Mouse (Mus musculus) splenic B cell, adult 2 months (primary cell): ENCODE data around the gene Mdfi.

Experiments used
- DNase-seq: peaks from one replicate; pipeline ENCODE4 v3.0.0-alpha.2; 2011; ENCODE audit warnings: low read depth, low spot score
- H3K27me3 ChIP-seq: 2 replicates; pipeline ENCODE4 v1.6.1; 2012; ENCODE audit warnings: mild to moderate bottlenecking, low read length, moderate library complexity, mixed read lengths; ENCODE audit not compliant: control insufficient read depth, poor library complexity, insufficient read depth, severe bottlenecking
- H3K36me3 ChIP-seq: 2 replicates; pipeline ENCODE4 v1.6.1; 2012; ENCODE audit warnings: mild to moderate bottlenecking, low read length, moderate library complexity, mixed read lengths; ENCODE audit not compliant: control insufficient read depth, poor library complexity, insufficient read depth, severe bottlenecking

Mdfi gene

DNA sequence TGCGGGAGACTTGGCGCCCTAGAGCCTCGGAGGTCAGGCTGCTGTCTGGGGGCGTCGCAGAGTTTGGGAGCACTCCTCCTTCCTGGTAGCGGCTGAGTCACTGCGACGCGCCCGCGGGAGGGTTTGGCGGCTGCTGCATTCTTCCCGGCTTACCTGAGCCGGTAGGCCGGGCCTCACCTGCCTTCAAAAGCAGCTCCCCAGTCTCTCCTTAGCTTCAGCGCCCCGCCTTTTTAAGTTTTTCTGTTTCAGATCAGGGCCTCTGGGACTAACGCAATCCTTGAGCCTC is at the start of gene Mdfi:
Gene Mdfi (minus strand): TSS at position 210 of the 286 bp plus-strand sequence.
- DNase-seq, result no peak
- Histone ChIP-seq H3K36me3 (no peaks in the 10 kb centered on the region), H3K27me3 (no peaks in the 10 kb centered on the region)

DNA sequence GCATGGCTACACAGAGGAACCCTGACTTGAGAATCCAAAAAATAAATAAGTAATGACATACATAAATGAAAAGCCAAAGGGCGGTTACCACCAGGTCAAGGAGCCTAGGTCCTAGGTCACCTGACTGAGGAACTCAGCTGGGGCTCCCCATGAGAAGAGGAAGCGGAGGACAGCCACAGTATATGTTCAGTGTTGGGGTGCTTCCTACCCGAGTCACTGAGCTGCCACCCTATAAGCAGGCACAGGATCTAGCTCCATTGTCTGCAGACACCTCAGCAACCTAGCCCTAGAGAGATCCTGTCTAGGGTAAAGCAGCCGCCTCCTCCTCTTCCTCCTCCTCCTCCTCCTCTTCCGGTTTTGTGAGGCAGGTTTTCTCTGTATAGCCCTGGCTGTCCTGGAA is 48.6 kb upstream of the Mdfi start:
- DNase-seq, result peak; percentile 34
- peaks cover 11% of the 10 kb centered on the region for H3K36me3 ChIP-seq

DNA sequence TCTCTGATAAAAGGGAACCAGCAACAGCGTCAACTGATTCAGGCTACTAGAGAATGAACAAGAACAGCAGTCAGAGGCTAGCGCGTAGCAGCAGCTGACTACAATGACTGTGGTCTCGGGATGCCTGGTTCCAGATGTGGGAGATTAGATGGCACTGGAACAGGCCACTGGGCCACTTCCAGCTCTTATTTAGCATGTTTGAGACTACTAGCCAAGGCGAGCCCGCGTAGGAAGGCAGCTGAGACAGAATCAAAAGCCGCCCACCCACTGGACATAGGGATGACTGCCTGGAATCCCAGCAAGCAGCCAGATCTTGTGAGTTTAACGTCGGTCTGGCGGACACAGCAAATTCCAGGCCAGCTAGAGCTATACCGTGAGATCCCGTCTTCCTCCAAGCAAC is 46.8 kb upstream of the Mdfi start:
- Histone ChIP-seq H3K27me3 (no peaks in the 10 kb centered on the region), H3K36me3 (peaks cover 11% of the 10 kb centered on the region)
- DNase-seq, result no peak

More for the DNA sequence above, 48.6 kb upstream of the Mdfi start:
- no peaks in the 10 kb centered on the region for H3K27me3 ChIP-seq

- DNase-seq, result no peak
- Histone ChIP-seq H3K27me3 (no peaks in the 10 kb centered on the region), H3K36me3 (peaks cover 9% of the 10 kb centered on the region)
These were observed 44.7 kb upstream of the Mdfi start for GRCm38 (mm10) chr17:47879207-47879606.

- no peaks in the 10 kb centered on the region for H3K27me3 ChIP-seq
- peaks cover 8% of the 10 kb centered on the region for H3K36me3 ChIP-seq
- DNase-seq, result no peak
These were observed 44.0 kb upstream of the Mdfi start for GRCm38 (mm10) chr17:47878378-47879089.

DNA sequence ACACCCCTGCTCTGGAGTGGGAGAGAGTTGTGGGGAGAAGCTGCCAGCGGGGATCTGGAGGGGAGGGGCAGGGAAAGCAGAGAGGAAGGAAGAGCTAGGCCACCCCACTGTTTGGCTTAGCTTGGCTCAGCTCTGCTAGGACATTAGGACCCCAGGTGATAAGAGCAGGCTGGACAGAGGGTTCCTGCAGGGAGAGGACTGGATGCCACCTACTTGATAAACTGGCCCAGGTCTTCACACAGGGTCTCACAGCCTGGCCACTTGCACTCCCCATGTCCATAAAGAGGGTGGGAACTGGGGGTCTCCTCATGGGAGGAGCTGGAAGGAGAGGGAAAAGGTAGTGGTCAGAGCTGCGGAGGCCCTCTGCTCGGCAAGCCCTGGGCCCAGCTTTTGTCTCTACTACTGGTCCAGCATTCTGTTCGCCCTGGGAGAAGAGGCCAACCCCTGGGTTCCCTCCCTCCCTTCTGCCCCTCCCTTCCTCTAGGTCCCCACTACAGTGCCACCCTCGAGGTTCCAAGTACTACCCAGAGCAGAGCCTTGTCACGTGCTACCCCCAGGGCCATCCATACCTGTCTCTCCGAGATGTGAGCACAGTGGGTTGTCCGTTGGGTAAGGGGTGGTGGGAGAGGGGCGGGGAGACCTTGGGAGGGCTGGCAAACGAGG is 43.4 kb upstream of the Mdfi start:
- H3K36me3 ChIP-seq, result peaks cover 8% of the 10 kb centered on the region
- no peaks in the 10 kb centered on the region for H3K27me3 ChIP-seq
- DNase-seq, result no peak

DNA sequence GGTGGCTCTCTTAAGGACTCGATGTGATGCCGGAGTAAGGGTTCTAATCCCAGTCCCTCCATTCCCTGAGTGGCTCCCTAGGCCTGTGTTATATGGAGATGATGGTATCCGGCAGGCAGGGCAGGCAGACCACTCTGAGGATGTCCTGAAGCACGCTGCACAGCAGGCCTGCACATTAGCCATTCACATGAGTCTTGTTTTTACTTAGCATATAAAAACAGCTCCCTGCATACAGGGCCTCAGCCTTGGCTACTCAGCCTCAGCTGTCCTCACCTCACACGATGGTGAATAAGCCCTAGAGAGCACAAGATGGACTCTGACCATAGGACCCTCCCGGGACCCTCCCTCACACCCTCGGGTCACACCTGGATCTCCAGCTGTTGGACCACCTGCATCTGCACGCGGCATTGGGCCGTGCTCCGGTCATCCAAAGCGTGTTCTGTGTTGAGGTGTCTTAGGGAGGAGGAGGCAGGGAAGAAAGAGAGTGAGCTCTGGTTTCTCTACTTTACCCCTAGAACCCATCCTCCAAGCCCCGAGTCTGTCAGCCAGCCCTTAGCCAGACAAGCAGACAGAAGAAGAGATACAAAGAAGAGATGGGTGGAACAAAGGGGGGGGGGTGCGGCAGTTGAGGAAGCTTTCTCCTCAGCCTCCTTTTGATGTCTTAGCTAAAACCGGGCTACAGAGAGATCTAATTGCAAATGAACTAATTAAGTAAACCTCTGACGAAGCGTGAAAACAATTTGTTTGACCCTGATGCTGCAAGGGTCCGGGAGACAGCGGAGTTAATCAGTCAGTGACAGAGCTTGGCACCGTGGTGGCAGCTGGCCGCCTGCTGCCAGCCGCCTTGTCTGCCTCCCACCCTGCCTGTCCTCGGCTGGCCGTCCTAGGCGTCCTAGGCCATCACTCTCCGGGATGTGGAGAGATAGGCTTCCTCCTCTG is 42.6 kb upstream of the Mdfi start:
- peaks cover 6% of the 10 kb centered on the region for H3K36me3 ChIP-seq
- DNase-seq, result no peak
- no peaks in the 10 kb centered on the region for H3K27me3 ChIP-seq

DNA sequence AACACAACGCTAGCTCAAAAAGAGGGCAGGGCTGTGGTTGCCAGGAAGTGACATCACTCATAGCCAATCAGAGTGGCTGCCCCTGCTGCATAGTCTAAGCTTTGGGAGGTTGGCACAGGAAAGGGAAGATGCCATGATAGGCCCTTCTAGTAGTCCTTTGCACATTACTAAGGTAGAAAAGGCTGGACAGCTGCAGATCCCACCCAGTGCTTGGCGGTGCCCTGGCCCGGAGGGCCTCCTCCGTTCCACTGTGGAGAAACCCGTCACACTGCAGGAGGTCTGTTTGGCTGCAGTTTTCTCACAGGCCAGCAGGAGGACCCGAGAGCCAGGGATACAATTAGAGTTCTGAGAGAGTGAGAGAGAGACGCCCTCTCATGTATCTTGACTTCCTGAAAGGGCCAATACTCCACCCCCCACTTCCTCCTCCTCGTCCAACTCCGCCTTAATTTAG is 38.9 kb upstream of the Mdfi start:
- peak; percentile 92 for DNase-seq
- Histone ChIP-seq H3K36me3 (peaks cover 4% of the 10 kb centered on the region), H3K27me3 (no peaks in the 10 kb centered on the region)

DNA sequence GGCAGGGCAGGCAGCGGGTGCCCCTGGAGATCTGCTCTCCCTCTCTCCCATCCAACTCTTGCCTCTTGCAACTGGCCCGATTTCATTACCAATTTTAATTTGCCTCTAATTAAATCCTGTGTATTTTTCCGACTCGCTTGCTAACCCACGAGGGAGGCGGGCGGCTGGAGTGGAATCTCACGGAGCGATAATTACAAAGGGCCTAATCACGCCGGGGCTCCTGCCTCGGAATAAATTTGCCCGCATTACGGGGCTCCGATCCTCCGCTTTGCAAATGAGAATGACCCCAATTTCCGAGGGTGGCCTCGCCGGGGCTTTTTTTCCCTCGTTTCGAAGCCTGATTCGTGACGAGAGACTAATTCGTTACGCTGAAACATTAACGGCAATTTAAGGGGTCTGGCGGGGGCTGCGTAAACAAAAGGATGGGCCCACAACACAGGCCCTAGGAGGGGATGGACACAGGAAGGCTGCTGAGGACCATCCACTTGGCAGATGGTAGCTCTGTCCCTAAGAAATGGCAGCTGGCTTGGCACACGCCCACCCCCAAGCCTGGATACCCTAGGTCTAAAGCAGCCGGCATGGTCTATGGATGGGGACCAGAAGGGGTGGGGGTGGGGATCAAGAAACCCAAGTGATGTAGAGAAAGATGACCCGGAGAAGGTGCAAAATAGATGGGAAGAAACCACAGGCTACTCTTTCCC is 38.0 kb upstream of the Mdfi start:
- H3K27me3 ChIP-seq, result no peaks in the 10 kb centered on the region
- H3K36me3 ChIP-seq, result peaks cover 4% of the 10 kb centered on the region
- no peak for DNase-seq

DNA sequence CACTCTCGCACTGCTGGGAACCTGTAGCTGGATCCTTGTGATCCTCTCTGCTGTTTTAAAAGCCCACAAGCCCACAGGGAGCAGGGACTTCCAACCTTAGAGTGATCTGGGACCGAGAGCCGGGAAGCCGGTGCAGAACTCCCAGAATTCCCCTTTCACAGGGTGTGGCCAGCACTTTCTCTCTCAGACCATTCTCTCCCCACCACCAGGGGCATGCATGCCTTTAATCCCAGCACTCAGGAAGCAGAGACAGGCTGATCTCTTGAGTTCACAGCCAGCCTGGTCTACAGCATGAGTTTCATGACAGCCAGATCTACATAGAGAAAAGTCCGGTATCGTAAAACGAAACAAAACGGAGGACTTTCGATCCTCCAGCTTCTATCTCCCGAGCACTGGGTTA is 35.4 kb upstream of the Mdfi start:
- H3K36me3 ChIP-seq, result peaks cover 4% of the 10 kb centered on the region
- H3K27me3 ChIP-seq, result no peaks in the 10 kb centered on the region
- no peak for DNase-seq

DNA sequence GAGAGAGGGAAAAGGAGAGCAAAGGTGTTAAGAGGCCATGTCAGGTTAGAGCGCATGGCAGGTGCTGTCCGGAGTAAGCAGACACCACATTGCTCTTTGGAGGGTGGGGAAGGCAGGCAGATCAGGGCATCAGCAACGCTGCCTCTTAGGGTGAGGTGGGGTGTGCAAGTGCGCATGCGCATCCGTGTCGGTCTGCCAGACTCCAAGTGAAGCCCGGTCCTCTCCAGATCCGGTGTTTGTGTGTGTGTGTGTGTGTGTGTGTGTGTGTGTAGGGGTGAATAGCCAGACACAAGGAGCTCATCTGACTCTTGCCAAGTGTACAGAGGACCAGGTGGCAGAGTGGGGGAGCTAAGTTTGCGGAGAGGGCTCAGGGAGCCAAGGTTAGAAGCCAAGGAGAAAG is 31.5 kb upstream of the Mdfi start:
- peak; percentile 33 for DNase-seq
- Histone ChIP-seq H3K36me3 (peaks cover under 1% of the 10 kb centered on the region), H3K27me3 (no peaks in the 10 kb centered on the region)

DNA sequence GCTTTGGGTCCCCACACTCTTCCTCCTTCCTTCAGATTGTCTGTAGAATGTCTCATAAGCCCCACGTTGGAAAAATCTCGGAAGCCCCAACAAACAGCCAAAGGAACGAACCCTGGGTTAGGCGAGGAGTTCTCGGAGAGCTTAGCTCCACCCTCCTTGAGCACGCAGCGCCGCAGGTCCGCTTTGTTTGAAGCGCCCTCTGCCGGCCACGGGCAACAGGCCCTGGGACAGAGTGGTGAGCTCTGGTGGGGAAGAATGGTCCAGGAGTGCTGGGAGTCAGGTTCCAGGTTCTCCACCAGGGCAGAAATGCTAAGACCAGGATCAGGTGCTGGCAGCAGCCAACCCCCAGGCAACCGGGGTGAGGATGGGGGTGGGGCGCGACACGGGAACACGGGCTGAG is 30.0 kb upstream of the Mdfi start:
- Histone ChIP-seq H3K27me3 (no peaks in the 10 kb centered on the region), H3K36me3 (no peaks in the 10 kb centered on the region; the same call in none of the 2 replicates)
- peak; percentile 86 for DNase-seq

DNA sequence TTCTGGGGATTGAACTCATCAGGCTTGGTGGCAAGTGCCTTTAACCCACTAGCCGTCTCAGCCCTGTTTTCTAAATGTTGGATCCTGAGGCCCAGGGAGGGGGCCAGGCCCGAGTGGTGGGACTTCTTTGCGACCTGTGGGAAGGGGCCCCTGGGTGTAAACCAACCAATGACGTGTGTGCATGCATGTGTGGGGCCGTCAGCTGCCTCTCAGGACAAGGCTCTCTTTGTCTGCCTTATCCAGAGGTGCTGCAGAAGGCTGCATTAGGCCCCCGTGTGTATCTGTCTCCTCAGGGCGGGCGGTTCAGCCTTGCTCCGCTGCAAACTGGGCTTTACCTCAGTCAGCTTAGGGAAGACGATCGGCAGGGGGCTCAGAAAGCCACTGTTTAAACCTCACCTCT is 28.9 kb upstream of the Mdfi start:
- H3K27me3 ChIP-seq, result no peaks in the 10 kb centered on the region
- no peaks in the 10 kb centered on the region; the same call in 1 of the 2 replicates for H3K36me3 ChIP-seq

GRCm38 (mm10) chr17:47863023-47863422 is 28.5 kb upstream of the Mdfi start:
- DNase-seq, result no peak
- Histone ChIP-seq H3K36me3 (no peaks in the 10 kb centered on the region; the same call in 1 of the 2 replicates), H3K27me3 (no peaks in the 10 kb centered on the region)

More for the DNA sequence above, 28.9 kb upstream of the Mdfi start:
- no peak for DNase-seq
